Mouse (Mus musculus): ENCODE data around the gene Mcm3ap. TPM values are rescaled to one million over a fixed set of nuclear protein-coding genes. Genes with fewer than 3 reads are reported as not detected.

Gene Mcm3ap
- polyA plus RNA-seq, 1 experiment from 2014 or later: 71.4 TPM

- no peak for ATAC-seq (ENCODE audit: low FRiP score, low TSS enrichment)
- WGBS: 77% methylated on average over 15 of the region's 15 CpGs
These were observed 21.1 kb upstream of the Mcm3ap start for GRCm38 (mm10) chr10:76447406-76448229.

GRCm38 (mm10) chr10:76448851-76449250, 19.9 kb upstream of the Mcm3ap start, which contains the start of gene 2610028H24Rik:
2610028H24Rik (plus strand) TSS chr10:76449081.
- Histone ChIP-seq H3K36me3 (ENCODE audit: control insufficient read depth, insufficient read depth, low read length) (no peaks in the 10 kb centered on the region), H3K9me3 (ENCODE audit: control insufficient read depth, low read length) (no peaks in the 10 kb centered on the region), H3K27me3 (ENCODE audit: control insufficient read depth, insufficient read depth, low read length) (no peaks in the 10 kb centered on the region), H3K4me1 (ENCODE audit: control insufficient read depth, insufficient read depth, low read length) (peaks cover 2% of the 10 kb centered on the region; the same call in 1 of the 2 replicates), H3K4me2 (replicated peaks; ENCODE audit: low read depth, low read length) (no peak within 1 kb of the TSS), H3K4me3 (ENCODE audit: low read length) (no peak within 1 kb of the TSS), H3K27ac (ENCODE audit: low read depth, low read length) (no peak within 1 kb of the TSS), H3K9ac (ENCODE audit: low read depth, low read length) (no peak within 1 kb of the TSS)
- 67% methylated on average over 5 of the region's 5 CpGs for WGBS
- no peak for ATAC-seq (ENCODE audit: low FRiP score, low TSS enrichment)

More at GRCm38 (mm10) chr10:76447406-76448229, 21.1 kb upstream of the Mcm3ap start:
- Histone ChIP-seq H3K27ac (ENCODE audit: low read depth, low read length) (no peak overlapping the region), H3K9me3 (ENCODE audit: control insufficient read depth, low read length) (no peaks in the 10 kb centered on the region), H3K4me2 (replicated peaks; ENCODE audit: low read depth, low read length) (no peak overlapping the region), H3K27me3 (ENCODE audit: control insufficient read depth, insufficient read depth, low read length) (no peaks in the 10 kb centered on the region), H3K36me3 (ENCODE audit: control insufficient read depth, insufficient read depth, low read length) (no peaks in the 10 kb centered on the region), H3K4me3 (ENCODE audit: low read length) (no peak overlapping the region), H3K9ac (ENCODE audit: low read depth, low read length) (no peak overlapping the region), H3K4me1 (ENCODE audit: control insufficient read depth, insufficient read depth, low read length) (peaks cover 8% of the 10 kb centered on the region)

- H3K4me2 ChIP-seq (replicated peaks; ENCODE audit: low read depth, low read length): no peak overlapping the region
- no peak overlapping the region for H3K27ac ChIP-seq (ENCODE audit: low read depth, low read length)
- H3K4me1 ChIP-seq (ENCODE audit: control insufficient read depth, insufficient read depth, low read length): no peaks in the 10 kb centered on the region
- no peaks in the 10 kb centered on the region for H3K27me3 ChIP-seq (ENCODE audit: control insufficient read depth, insufficient read depth, low read length)
- no peaks in the 10 kb centered on the region for H3K36me3 ChIP-seq (ENCODE audit: control insufficient read depth, insufficient read depth, low read length)
- no peak overlapping the region for H3K4me3 ChIP-seq (ENCODE audit: low read length)
- H3K9ac ChIP-seq (ENCODE audit: low read depth, low read length): no peak overlapping the region
- WGBS: 56% methylated on average over 5 of the region's 5 CpGs
- ATAC-seq (ENCODE audit: low FRiP score, low TSS enrichment): 0 out of 2 replicates have a peak, but pooled peaks have one; percentile 62
- H3K9me3 ChIP-seq (ENCODE audit: control insufficient read depth, low read length): peaks cover 9% of the 10 kb centered on the region
These were observed 13.4 kb upstream of the Mcm3ap start for GRCm38 (mm10) chr10:76455289-76455688.

GRCm38 (mm10) chr10:76461255-76461654, 7.5 kb upstream of the Mcm3ap start:
- Histone ChIP-seq H3K4me1 (ENCODE audit: control insufficient read depth, insufficient read depth, low read length) (no peaks in the 10 kb centered on the region), H3K9me3 (ENCODE audit: control insufficient read depth, low read length) (peaks cover 9% of the 10 kb centered on the region), H3K4me3 (ENCODE audit: low read length) (no peak overlapping the region), H3K27me3 (ENCODE audit: control insufficient read depth, insufficient read depth, low read length) (no peaks in the 10 kb centered on the region), H3K9ac (ENCODE audit: low read depth, low read length) (no peak overlapping the region), H3K27ac (ENCODE audit: low read depth, low read length) (no peak overlapping the region), H3K36me3 (ENCODE audit: control insufficient read depth, insufficient read depth, low read length) (no peaks in the 10 kb centered on the region; the same call in 1 of the 2 replicates), H3K4me2 (replicated peaks; ENCODE audit: low read depth, low read length) (no peak overlapping the region)
- WGBS: 96% methylated on average over 1 of the region's 1 CpGs
- ATAC-seq (ENCODE audit: low FRiP score, low TSS enrichment): no peak

- Histone ChIP-seq H3K4me3 (ENCODE audit: low read length) (no peak overlapping the region), H3K9me3 (ENCODE audit: control insufficient read depth, low read length) (peaks cover 9% of the 10 kb centered on the region), H3K4me2 (replicated peaks; ENCODE audit: low read depth, low read length) (no peak overlapping the region), H3K27me3 (ENCODE audit: control insufficient read depth, insufficient read depth, low read length) (no peaks in the 10 kb centered on the region), H3K4me1 (ENCODE audit: control insufficient read depth, insufficient read depth, low read length) (no peaks in the 10 kb centered on the region), H3K9ac (ENCODE audit: low read depth, low read length) (no peak overlapping the region), H3K27ac (ENCODE audit: low read depth, low read length) (no peak overlapping the region), H3K36me3 (ENCODE audit: control insufficient read depth, insufficient read depth, low read length) (no peaks in the 10 kb centered on the region; the same call in 1 of the 2 replicates)
- no peak for ATAC-seq (ENCODE audit: low FRiP score, low TSS enrichment)
- 94% methylated on average over 7 of the region's 7 CpGs for WGBS
These were observed 6.4 kb upstream of the Mcm3ap start for GRCm38 (mm10) chr10:76462312-76462711.

GRCm38 (mm10) chr10:76462721-76463120, 6.0 kb upstream of the Mcm3ap start:
- ATAC-seq (ENCODE audit: low FRiP score, low TSS enrichment): no peak
- 87% methylated on average over 6 of the region's 6 CpGs for WGBS
- no peaks in the 10 kb centered on the region for H3K27me3 ChIP-seq (ENCODE audit: control insufficient read depth, insufficient read depth, low read length)
- H3K36me3 ChIP-seq (ENCODE audit: control insufficient read depth, insufficient read depth, low read length): no peaks in the 10 kb centered on the region; the same call in 1 of the 2 replicates
- no peak overlapping the region for H3K9ac ChIP-seq (ENCODE audit: low read depth, low read length)
- no peak overlapping the region for H3K27ac ChIP-seq (ENCODE audit: low read depth, low read length)
- no peak overlapping the region for H3K4me2 ChIP-seq (replicated peaks; ENCODE audit: low read depth, low read length)
- peaks cover 2% of the 10 kb centered on the region; the same call in 1 of the 2 replicates for H3K4me1 ChIP-seq (ENCODE audit: control insufficient read depth, insufficient read depth, low read length)
- peaks cover 9% of the 10 kb centered on the region for H3K9me3 ChIP-seq (ENCODE audit: control insufficient read depth, low read length)
- H3K4me3 ChIP-seq (ENCODE audit: low read length): no peak overlapping the region

DNA sequence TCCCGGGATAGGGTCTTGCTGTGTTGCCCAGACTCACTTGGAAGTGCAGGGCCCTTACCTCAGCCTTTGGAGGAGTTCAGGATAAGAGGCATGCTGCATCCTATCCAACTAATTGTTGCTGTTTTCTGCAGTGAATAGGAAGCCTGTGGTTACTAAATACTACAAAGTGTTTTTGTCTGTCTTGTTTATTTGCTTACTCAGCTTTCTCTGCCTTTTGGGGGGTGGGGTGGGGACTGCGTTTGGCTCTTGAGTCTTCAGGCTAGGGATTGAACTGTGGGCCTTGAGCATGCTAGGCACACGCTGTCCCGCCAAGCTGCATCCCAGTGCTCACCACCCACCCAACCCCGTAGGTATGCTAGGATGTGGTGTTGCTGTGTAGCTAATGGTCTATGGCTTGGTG, 5.0 kb downstream of the Mcm3ap start:
- no peak for ATAC-seq (ENCODE audit: low FRiP score, low TSS enrichment)
- Histone ChIP-seq H3K9me3 (ENCODE audit: control insufficient read depth, low read length) (no peaks in the 10 kb centered on the region), H3K4me3 (ENCODE audit: low read length) (no peak overlapping the region), H3K9ac (ENCODE audit: low read depth, low read length) (no peak overlapping the region), H3K27ac (ENCODE audit: low read depth, low read length) (no peak overlapping the region), H3K36me3 (ENCODE audit: control insufficient read depth, insufficient read depth, low read length) (peaks cover 67% of the 10 kb centered on the region), H3K4me2 (replicated peaks; ENCODE audit: low read depth, low read length) (no peak overlapping the region), H3K27me3 (ENCODE audit: control insufficient read depth, insufficient read depth, low read length) (no peaks in the 10 kb centered on the region), H3K4me1 (ENCODE audit: control insufficient read depth, insufficient read depth, low read length) (no peaks in the 10 kb centered on the region)
- WGBS: 89% methylated on average over 5 of the region's 5 CpGs

DNA sequence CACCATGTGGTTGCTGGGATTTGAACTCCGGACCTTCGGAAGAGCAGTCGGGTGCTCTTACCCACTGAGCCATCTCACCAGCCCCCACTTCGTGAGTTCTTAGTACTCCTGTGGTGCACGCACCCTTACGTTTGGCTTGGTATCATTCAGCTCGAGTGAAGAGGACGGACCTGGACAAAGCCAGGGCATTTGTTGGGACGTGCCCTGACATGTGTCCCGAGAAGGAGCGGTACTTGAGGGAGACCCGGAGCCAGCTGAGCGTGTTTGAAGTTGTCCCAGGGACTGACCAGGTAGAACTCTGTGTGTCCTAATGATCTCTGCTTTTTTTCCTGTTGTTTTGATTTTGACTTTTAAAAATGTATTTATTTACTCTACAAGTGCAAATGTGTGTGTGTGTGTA, 12.1 kb downstream of the Mcm3ap start:
- H3K4me2 ChIP-seq (replicated peaks; ENCODE audit: low read depth, low read length): no peak overlapping the region
- no peak overlapping the region for H3K4me3 ChIP-seq (ENCODE audit: low read length)
- H3K9me3 ChIP-seq (ENCODE audit: control insufficient read depth, low read length): no peaks in the 10 kb centered on the region
- no peak overlapping the region for H3K9ac ChIP-seq (ENCODE audit: low read depth, low read length)
- H3K4me1 ChIP-seq (ENCODE audit: control insufficient read depth, insufficient read depth, low read length): no peaks in the 10 kb centered on the region
- no peaks in the 10 kb centered on the region for H3K27me3 ChIP-seq (ENCODE audit: control insufficient read depth, insufficient read depth, low read length)
- ATAC-seq (ENCODE audit: low FRiP score, low TSS enrichment): no peak
- no peak overlapping the region for H3K27ac ChIP-seq (ENCODE audit: low read depth, low read length)
- peaks cover 95% of the 10 kb centered on the region for H3K36me3 ChIP-seq (ENCODE audit: control insufficient read depth, insufficient read depth, low read length)
- WGBS: 95% methylated on average over 11 of the region's 13 CpGs

GRCm38 (mm10) chr10:76481480-76481879, 12.8 kb downstream of the Mcm3ap start:
- H3K36me3 ChIP-seq (ENCODE audit: control insufficient read depth, insufficient read depth, low read length): peaks cover 95% of the 10 kb centered on the region
- WGBS: 90% methylated on average over 6 of the region's 6 CpGs
- H3K4me2 ChIP-seq (replicated peaks; ENCODE audit: low read depth, low read length): no peak overlapping the region
- no peak overlapping the region for H3K27ac ChIP-seq (ENCODE audit: low read depth, low read length)
- no peaks in the 10 kb centered on the region for H3K9me3 ChIP-seq (ENCODE audit: control insufficient read depth, low read length)
- H3K27me3 ChIP-seq (ENCODE audit: control insufficient read depth, insufficient read depth, low read length): no peaks in the 10 kb centered on the region
- H3K9ac ChIP-seq (ENCODE audit: low read depth, low read length): no peak overlapping the region
- no peak for ATAC-seq (ENCODE audit: low FRiP score, low TSS enrichment)
- no peaks in the 10 kb centered on the region for H3K4me1 ChIP-seq (ENCODE audit: control insufficient read depth, insufficient read depth, low read length)
- no peak overlapping the region for H3K4me3 ChIP-seq (ENCODE audit: low read length)

All from kidney, embryonic 14.5 days (tissue).